Mouse (Mus musculus): ENCODE results near the gene Ube2cbp.

- TF ChIP-seq CTCF (IDR thresholded peaks at IDR 0.05; ENCODE audit: insufficient read depth, low read length) (no peak), POLR2A (IDR thresholded peaks at IDR 0.05; ENCODE audit: borderline replicate concordance, extremely low read depth, low read depth, low read length) (no peak)
These were observed 177.2 kb downstream of the Ube2cbp start for GRCm38 (mm10) chr9:86287570-86287954.
